Mouse (Mus musculus): ENCODE measurements at regions not wholly inside any gene's neighbourhood (a gene's known extent, or its start where the extent isn't known, plus 50 kb on each side); places are given as distances from the start of the nearest gene placed in this dataset.
"Not testable (repeated sequence)": the region's sequence is repeated elsewhere in the genome, so short reads cannot be mapped to it uniquely, and the experiment has no call there.

DNA sequence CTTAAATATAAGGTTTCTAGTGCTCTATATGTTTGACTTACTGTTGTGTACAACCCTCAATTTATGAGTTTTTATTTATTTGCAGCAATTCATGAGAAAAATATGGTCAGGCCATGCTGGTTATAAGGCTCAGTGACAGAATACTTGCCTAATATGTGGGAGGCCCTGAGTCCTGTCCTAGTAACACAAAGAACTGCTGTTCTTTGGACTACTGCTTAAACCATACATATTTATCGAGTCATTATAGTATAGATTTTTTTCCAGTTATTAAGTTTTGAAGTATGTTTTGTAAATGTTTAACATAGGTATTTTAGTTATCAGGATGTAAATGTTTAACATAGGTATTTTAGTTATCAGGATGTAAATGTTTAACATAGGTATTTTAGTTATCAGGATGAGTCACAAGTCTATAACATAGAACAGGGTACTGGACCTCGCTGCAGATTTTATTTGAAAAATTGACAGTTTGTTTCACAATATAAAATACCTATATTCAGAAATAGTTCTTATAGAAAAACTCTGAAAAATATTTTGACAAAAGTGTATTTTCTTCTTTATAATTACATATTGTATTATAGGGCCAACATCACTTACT lies 607.4 kb downstream of the Epha7 start:
- WGBS: 89% methylated on average over 2 of the region's 2 CpGs
- Histone ChIP-seq H3K4me1 (no peaks in the 10 kb centered on the region), H3K9me3 (no peaks in the 10 kb centered on the region), H3K4me3 (no peak overlapping the region), H3K27me3 (no peaks in the 10 kb centered on the region), H3K36me3 (no peaks in the 10 kb centered on the region), H3K9ac (no peak overlapping the region), H3K4me2 (replicated peaks) (no peak overlapping the region), H3K27ac (no peak overlapping the region)
- no peak for ATAC-seq (ENCODE audit: low FRiP score, low read depth)

- not testable (repeated sequence) for H3K9ac ChIP-seq; H3K27me3 ChIP-seq; H3K4me2 ChIP-seq (replicated peaks); H3K4me3 ChIP-seq; H3K36me3 ChIP-seq; H3K27ac ChIP-seq; ATAC-seq (ENCODE audit: low FRiP score, low read depth); H3K9me3 ChIP-seq; H3K4me1 ChIP-seq
- 86% methylated on average over 4 of the region's 4 CpGs for WGBS
Measured at GRCm38 (mm10) chr4:29431493-29431892, 618.6 kb downstream of the Epha7 start.

DNA sequence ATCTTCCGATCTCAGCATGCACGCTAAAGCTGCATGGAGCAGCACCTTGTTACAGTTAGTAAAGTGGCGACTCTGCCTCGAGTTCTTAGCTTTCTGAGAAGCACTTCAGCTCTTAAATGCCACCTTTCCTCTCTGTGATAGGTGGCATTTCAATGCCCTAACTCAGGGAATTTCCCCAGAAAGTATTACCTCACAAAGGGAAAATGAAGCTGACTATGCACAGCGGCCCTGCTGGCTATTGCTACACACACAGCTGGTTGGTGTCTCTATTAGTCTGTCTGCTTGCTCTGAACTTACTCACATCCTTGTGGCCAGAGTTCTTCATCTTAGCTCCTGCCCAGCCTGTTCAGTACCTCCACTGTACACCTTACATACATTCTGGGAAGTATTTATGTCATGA lies 650.4 kb downstream of the Epha7 start:
- WGBS: 70% methylated on average over 5 of the region's 5 CpGs

DNA sequence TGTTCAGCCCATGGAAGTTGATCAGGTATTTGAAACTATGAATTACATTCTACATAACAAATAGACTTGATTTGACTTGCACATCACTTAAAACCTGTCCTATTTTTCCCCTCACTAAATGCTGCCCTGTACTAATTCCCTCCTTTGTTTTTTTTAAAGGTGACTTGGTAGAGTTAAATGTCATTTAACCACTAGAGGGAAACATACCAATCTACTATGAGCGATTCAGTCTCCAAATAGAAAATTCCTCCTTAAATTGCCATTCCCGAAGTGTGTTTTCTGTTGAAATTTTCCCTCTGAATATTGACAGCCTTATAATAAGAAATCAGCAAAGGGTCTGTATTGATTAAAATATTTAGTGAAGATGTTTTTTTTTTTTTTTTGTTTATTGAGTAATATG lies 653.4 kb downstream of the Epha7 start:
- WGBS: 50% methylated on average over 2 of the region's 2 CpGs
- Histone ChIP-seq H3K4me1 (no peaks in the 10 kb centered on the region), H3K9me3 (no peaks in the 10 kb centered on the region), H3K4me3 (no peak overlapping the region), H3K36me3 (no peaks in the 10 kb centered on the region), H3K9ac (no peak overlapping the region), H3K27ac (no peak overlapping the region), H3K27me3 (no peaks in the 10 kb centered on the region), H3K4me2 (replicated peaks) (no peak overlapping the region)
- ATAC-seq (ENCODE audit: low FRiP score, low read depth): no peak

More for the DNA sequence above, 650.4 kb downstream of the Epha7 start:
- ATAC-seq (ENCODE audit: low FRiP score, low read depth): no peak
- Histone ChIP-seq H3K4me2 (replicated peaks) (no peak overlapping the region), H3K4me1 (no peaks in the 10 kb centered on the region), H3K27ac (no peak overlapping the region), H3K36me3 (no peaks in the 10 kb centered on the region), H3K9me3 (no peaks in the 10 kb centered on the region), H3K4me3 (no peak overlapping the region), H3K27me3 (no peaks in the 10 kb centered on the region), H3K9ac (no peak overlapping the region)

GRCm38 (mm10) chr4:29480384-29481092 lies 667.6 kb downstream of the Epha7 start:
- WGBS: 48% methylated on average over 2 of the region's 2 CpGs
- H3K4me3 ChIP-seq: no peak overlapping the region
- peak; percentile 52; the same call in 1 of the 2 replicates for ATAC-seq (ENCODE audit: low FRiP score, low read depth)
- no peaks in the 10 kb centered on the region for H3K36me3 ChIP-seq
- H3K9ac ChIP-seq: no peak overlapping the region
- no peak overlapping the region for H3K4me2 ChIP-seq (replicated peaks)
- peaks cover 11% of the 10 kb centered on the region; the same call in 1 of the 2 replicates for H3K4me1 ChIP-seq
- H3K9me3 ChIP-seq: no peaks in the 10 kb centered on the region
- H3K27me3 ChIP-seq: no peaks in the 10 kb centered on the region
- H3K27ac ChIP-seq: peak overlapping the region; percentile 39; the same call in 1 of the 2 replicates

DNA sequence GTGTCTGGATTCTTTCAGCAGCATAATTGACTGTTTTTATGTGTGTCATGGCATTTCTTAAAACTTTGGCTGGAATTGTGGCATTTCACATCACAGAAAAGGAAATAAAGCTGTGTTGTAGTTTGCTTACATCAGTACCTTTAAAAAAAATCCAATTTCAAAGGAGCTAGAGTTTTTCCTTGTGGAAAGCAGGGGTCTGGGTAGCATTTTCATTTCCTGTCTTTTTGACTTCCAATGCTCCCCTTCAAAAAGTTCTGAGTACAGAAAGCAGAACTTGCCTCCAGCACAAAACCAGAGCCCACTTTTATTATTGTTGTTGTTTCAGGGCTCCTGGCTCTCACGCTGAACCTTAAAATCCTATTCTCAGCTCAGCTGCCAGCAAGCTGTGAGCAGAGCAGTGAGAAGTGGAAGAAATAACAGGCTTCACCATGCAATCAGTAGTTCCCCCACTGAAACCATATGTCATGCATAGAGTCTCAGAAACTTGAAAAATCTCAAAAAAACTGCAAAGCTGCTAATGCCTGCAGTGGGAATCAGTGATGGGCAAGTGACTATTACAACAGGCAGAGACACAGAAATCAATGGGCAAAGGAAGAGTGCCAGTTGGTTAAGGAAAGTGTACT lies 668.3 kb downstream of the Epha7 start:
- 15% methylated on average over 1 of the region's 1 CpGs for WGBS
- no peak overlapping the region for H3K9ac ChIP-seq
- no peaks in the 10 kb centered on the region for H3K27me3 ChIP-seq
- no peaks in the 10 kb centered on the region for H3K36me3 ChIP-seq
- H3K9me3 ChIP-seq: no peaks in the 10 kb centered on the region
- peaks cover 11% of the 10 kb centered on the region; the same call in 1 of the 2 replicates for H3K4me1 ChIP-seq
- no peak overlapping the region for H3K4me3 ChIP-seq
- H3K27ac ChIP-seq: peak overlapping the region; percentile 67; the same call in 1 of the 2 replicates
- peak; percentile 69; the same call in 1 of the 2 replicates for ATAC-seq (ENCODE audit: low FRiP score, low read depth)
- no peak overlapping the region for H3K4me2 ChIP-seq (replicated peaks)

DNA sequence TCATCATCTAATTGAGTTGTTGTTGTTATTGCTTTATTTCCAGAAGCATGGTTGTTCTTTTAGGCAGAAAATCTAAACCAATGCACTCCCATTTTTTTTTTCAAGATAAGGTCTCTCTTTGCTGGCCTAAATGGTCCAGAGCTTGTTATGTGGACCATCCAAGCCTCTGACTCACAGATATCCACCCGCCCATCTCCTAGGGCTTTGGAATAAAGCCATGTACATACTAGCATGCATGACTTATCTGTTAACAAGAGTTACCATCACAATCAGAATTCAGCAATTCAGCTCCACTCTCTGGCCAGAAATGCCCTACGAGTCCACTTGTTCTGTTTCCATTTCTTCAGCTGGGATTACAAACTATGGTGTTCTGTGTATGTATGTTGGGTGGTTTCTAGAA lies 669.5 kb downstream of the Epha7 start:
- no peaks in the 10 kb centered on the region for H3K9me3 ChIP-seq
- no peak overlapping the region for H3K4me3 ChIP-seq
- no peaks in the 10 kb centered on the region for H3K27me3 ChIP-seq
- H3K4me2 ChIP-seq (replicated peaks): no peak overlapping the region
- H3K4me1 ChIP-seq: peaks cover 11% of the 10 kb centered on the region; the same call in 1 of the 2 replicates
- no peak for ATAC-seq (ENCODE audit: low FRiP score, low read depth)
- H3K27ac ChIP-seq: no peak overlapping the region
- H3K9ac ChIP-seq: no peak overlapping the region
- WGBS: 90% methylated on average over 2 of the region's 2 CpGs
- H3K36me3 ChIP-seq: no peaks in the 10 kb centered on the region

GRCm38 (mm10) chr4:29500844-29501243 lies 687.9 kb downstream of the Epha7 start:
- ATAC-seq (ENCODE audit: low FRiP score, low read depth): no peak
- no peak overlapping the region for H3K4me2 ChIP-seq (replicated peaks)

DNA sequence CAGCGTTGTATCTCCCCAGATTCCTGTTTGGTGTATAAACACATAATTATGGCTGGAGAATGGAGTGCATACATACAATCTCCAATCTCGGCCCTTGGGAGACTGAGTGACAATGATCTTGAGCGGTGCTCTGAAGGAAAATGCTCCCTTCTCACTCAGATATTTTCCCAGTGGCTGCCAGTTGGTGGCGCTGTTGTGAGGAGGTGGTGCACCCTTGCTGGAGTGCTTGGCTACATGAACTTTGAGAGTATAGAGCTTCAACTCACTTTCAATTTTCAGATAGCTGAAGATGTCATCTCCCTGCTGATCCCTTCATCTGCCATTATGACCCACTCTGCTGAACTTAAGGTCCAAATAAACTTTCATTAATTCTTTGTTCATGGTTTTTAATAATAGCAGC lies 712.1 kb downstream of the Epha7 start:
- no peaks in the 10 kb centered on the region for H3K4me1 ChIP-seq
- no peaks in the 10 kb centered on the region for H3K36me3 ChIP-seq
- no peak overlapping the region for H3K9ac ChIP-seq
- H3K4me3 ChIP-seq: no peak overlapping the region
- no peak overlapping the region for H3K27ac ChIP-seq
- H3K9me3 ChIP-seq: no peaks in the 10 kb centered on the region
- H3K27me3 ChIP-seq: no peaks in the 10 kb centered on the region
- H3K4me2 ChIP-seq (replicated peaks): no peak overlapping the region
- ATAC-seq (ENCODE audit: low FRiP score, low read depth): no peak
- WGBS: 64% methylated on average over 4 of the region's 4 CpGs

More at GRCm38 (mm10) chr4:29500844-29501243, 687.9 kb downstream of the Epha7 start:
- H3K27ac ChIP-seq: no peak overlapping the region
- H3K36me3 ChIP-seq: no peaks in the 10 kb centered on the region
- H3K9me3 ChIP-seq: no peaks in the 10 kb centered on the region
- WGBS: 90% methylated on average over 1 of the region's 1 CpGs
- no peak overlapping the region for H3K4me3 ChIP-seq
- H3K4me1 ChIP-seq: no peaks in the 10 kb centered on the region
- H3K27me3 ChIP-seq: no peaks in the 10 kb centered on the region
- no peak overlapping the region for H3K9ac ChIP-seq

- Histone ChIP-seq H3K27ac (no peak overlapping the region), H3K4me3 (no peak overlapping the region), H3K9me3 (no peaks in the 10 kb centered on the region), H3K36me3 (no peaks in the 10 kb centered on the region), H3K27me3 (no peaks in the 10 kb centered on the region), H3K9ac (no peak overlapping the region), H3K4me1 (no peaks in the 10 kb centered on the region), H3K4me2 (replicated peaks) (no peak overlapping the region)
- ATAC-seq (ENCODE audit: low FRiP score, low read depth): no peak
- WGBS: 68% methylated on average over 5 of the region's 5 CpGs
Measured at GRCm38 (mm10) chr4:29525769-29526658, 713.1 kb downstream of the Epha7 start.
